Mouse (Mus musculus): ENCODE data around the gene Plxna4.

GRCm38 (mm10) chr6:32218544-32218943 lies 369.4 kb downstream of the Plxna4 start:
- TF ChIP-seq POLR2A (IDR thresholded peaks at IDR 0.05; ENCODE audit: low read depth, low read length) (no peak), CTCF (IDR thresholded peaks at IDR 0.05; ENCODE audit: borderline replicate concordance, insufficient read depth, low read length) (no peak)
